Mouse (Mus musculus) kidney, embryonic 15.5 days (tissue): ENCODE data around the gene Ramp3. TPM values are rescaled to one million over a fixed set of nuclear protein-coding genes. Genes with fewer than 3 reads are reported as not detected.

Experiments
- ATAC-seq: fragments of 200-750 bp; cut with Nextera tagmentation; replicated peaks from 2 replicates; pipeline ENCODE4 v1.8.0; 2017; ENCODE audit warnings: moderate TSS enrichment; ENCODE audit not compliant: low FRiP score
- H3K27ac ChIP-seq: fragments of 300-500 bp; sonication (generic); 2 replicates; pipeline ENCODE4 v1.5.1; 2015; ENCODE audit warnings: mild to moderate bottlenecking, inconsistent platforms
- H3K27me3 ChIP-seq: fragments of 300-500 bp; sonication (generic); 2 replicates; pipeline ENCODE4 v1.6.1; 2015; ENCODE audit warnings: inconsistent platforms
- H3K36me3 ChIP-seq: fragments of 300-500 bp; sonication (generic); 2 replicates; pipeline ENCODE4 v1.6.1; 2015; ENCODE audit warnings: inconsistent platforms
- H3K4me1 ChIP-seq: fragments of 300-500 bp; sonication (generic); 2 replicates; pipeline ENCODE4 v1.6.1; 2015; ENCODE audit warnings: inconsistent platforms
- H3K4me2 ChIP-seq: fragments of 300-500 bp; sonication (generic); 2 replicates; pipeline ENCODE4 v1.6.1; 2015; ENCODE audit warnings: moderate library complexity, mild to moderate bottlenecking, inconsistent platforms
- H3K4me3 ChIP-seq: fragments of 300-500 bp; sonication (generic); replicated peaks from 2 replicates; pipeline ENCODE4 v1.5.1; 2015; ENCODE audit warnings: mild to moderate bottlenecking, inconsistent platforms
- H3K9ac ChIP-seq: fragments of 300-500 bp; sonication (generic); 2 replicates; pipeline ENCODE4 v1.6.1; 2015; ENCODE audit warnings: mild to moderate bottlenecking, inconsistent platforms
- H3K9me3 ChIP-seq: fragments of 300-500 bp; sonication (generic); replicated peaks from 2 replicates; pipeline ENCODE4 v1.6.1; 2016; ENCODE audit warnings: inconsistent platforms
- WGBS: fragments of 180-500 bp; shearing (Covaris S2); methylation state at CpG from one replicate; pipeline ENCODE4 v1.1.7; 2015; ENCODE audit warnings: mixed read lengths; 5-methylcytosine and 5-hydroxymethylcytosine counted together
- polyA plus RNA-seq: library from polyadenylated mRNA; unstranded; fragments of >200 nt; fragmentation: Nextera tagmentation; extraction: Ambion mirVana; gene quantifications from 2 replicates; pipeline ENCODE4 v1.2.1, GENCODE M21; 2015

The Ramp3 gene
- 10.8 and 11.7 TPM in 2 replicates for polyA plus RNA-seq

GRCm38 (mm10) chr11:6658271-6658670, at the start of gene Ramp3:
TSS of gene Ramp3 (plus strand) at chr11:6658521.
- Histone ChIP-seq H3K9me3 (no peaks in the 10 kb centered on the region), H3K27ac (no peak within 1 kb of the TSS), H3K4me2 (peak within 1 kb of the TSS; percentile 81), H3K4me3 (peak within 1 kb of the TSS; percentile 48), H3K36me3 (no peaks in the 10 kb centered on the region), H3K9ac (peak within 1 kb of the TSS; percentile 21), H3K4me1 (peaks cover 21% of the 10 kb centered on the region), H3K27me3 (peaks cover 14% of the 10 kb centered on the region; the same call in 1 of the 2 replicates)
- peak; percentile 77 for ATAC-seq
- 0% methylated on average over 18 of the region's 18 CpGs for WGBS

DNA sequence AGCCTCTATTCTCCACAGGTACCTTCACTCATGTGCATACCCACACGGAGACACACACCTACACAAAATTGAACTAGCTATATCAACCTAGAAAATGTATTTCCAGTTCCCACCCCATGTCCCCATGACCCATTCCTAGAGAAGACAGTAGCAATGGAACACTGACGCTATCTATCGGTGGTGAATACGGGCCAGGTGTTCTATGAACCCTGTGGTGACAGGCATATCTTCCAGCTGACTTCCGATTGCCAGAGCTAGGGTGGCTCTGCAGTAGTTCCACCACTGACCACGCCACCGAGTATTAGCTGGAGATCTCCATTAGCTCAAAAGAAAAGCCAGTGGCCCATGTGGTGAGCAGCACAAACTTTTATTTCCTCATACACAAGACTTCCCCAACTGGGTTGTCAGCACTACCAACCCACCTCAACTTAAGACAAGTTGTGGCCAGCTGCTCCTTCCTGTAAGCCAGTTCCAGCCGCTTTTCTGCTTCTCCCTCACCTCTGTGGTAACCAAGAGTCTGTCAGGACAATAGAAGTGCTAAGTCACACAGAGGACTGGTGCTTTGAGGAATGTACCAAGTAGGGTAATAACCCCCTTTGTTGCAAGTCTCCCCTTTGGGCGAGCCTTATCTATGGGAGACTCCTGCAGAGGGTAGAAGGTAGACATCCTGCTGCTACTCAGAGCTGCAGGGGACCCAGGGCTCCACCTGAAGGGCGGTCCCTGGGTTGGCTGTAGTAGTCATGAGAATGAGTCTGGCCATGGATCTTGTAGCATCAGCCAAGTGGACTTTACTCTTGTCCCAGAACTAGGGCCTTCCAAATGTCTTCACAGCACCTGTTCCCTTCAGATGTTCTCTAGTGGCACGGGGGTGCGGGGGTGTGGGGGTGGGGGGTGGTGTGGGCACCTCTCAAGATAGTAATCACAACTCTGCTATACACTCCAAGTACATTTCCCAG, 42.8 kb upstream of the Ramp3 start:
- no peak overlapping the region for H3K9ac ChIP-seq
- no peak for ATAC-seq
- WGBS = 91% methylated on average over 12 of the region's 12 CpGs
- H3K4me2 ChIP-seq = no peak overlapping the region
- no peaks in the 10 kb centered on the region for H3K4me1 ChIP-seq
- H3K27ac ChIP-seq = no peak overlapping the region
- no peaks in the 10 kb centered on the region for H3K9me3 ChIP-seq
- H3K27me3 ChIP-seq = no peaks in the 10 kb centered on the region
- peaks cover 100% of the 10 kb centered on the region for H3K36me3 ChIP-seq
- no peak overlapping the region for H3K4me3 ChIP-seq

DNA sequence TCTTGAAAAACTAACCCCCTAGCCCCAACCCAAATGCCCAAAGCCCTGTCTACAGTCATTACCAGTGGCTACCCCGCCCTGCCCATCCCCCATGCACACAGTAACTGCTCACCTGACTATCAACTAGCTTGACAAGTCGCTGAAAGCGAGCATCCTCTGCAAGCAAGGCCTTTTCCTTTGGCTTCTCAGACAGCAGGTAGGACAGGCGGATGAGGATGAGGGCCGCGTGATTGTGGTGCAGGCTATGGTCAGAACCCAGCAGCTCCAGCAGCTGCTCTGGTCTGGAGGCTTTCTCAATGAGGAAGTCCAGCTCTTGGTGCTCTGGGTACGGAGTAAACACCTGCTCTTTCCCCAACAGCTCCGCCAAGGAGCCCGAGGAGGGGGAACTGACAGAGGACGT, 34.6 kb upstream of the Ramp3 start:
- H3K9ac ChIP-seq = no peak overlapping the region
- WGBS = 92% methylated on average over 10 of the region's 10 CpGs
- ATAC-seq = no peak
- H3K9me3 ChIP-seq = no peaks in the 10 kb centered on the region
- peaks cover 30% of the 10 kb centered on the region for H3K4me1 ChIP-seq
- H3K27ac ChIP-seq = no peak overlapping the region
- no peak overlapping the region for H3K4me3 ChIP-seq
- no peaks in the 10 kb centered on the region for H3K27me3 ChIP-seq
- peaks cover 60% of the 10 kb centered on the region for H3K36me3 ChIP-seq
- H3K4me2 ChIP-seq = peak overlapping the region; percentile 80

DNA sequence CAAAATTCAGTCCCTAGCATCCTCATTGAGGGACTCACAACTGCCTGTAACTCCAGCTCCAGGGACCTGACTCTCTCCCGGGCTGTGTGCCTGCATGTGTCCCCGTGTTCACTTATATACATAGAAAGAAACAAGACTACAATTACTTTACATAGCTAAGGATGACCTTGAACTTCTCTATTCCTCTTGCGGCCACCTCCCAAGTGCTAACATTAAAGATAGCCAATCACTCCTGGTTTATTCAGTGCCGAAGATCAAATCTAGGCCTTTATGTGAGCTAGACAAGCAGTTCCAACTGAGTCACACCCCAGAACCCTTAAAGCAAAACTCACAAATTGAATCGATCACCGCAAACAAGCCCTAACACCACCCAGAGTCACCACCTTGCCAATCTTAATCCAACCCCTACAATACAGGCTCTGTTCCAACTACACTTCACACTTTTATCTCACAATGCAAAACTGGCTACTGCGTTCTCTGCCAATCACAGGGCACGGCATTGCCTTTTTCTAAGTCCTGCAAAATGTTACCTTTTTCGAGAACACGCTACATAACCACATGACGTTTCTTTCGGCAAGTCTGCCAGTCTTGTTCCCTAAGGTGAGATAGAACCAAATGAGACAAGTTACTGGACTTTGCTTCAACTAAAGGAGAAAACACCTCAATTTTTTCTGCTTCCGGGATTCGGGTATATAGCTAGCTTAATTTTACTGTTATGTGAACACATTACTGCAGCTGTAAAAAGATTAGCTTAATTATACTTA, 33.5 kb upstream of the Ramp3 start:
- no peak for ATAC-seq
- Histone ChIP-seq H3K27ac (no peak overlapping the region), H3K9me3 (no peaks in the 10 kb centered on the region), H3K9ac (peak overlapping the region; percentile 65), H3K4me3 (peak overlapping the region; percentile 82), H3K27me3 (no peaks in the 10 kb centered on the region), H3K36me3 (peaks cover 49% of the 10 kb centered on the region), H3K4me1 (peaks cover 30% of the 10 kb centered on the region), H3K4me2 (peak overlapping the region; percentile 80)
- 70% methylated on average over 14 of the region's 14 CpGs for WGBS

- peak; percentile 96 for ATAC-seq
- Histone ChIP-seq H3K4me2 (peak within 1 kb of the TSS; percentile 80), H3K4me3 (peak within 1 kb of the TSS; percentile 82), H3K36me3 (peaks cover 40% of the 10 kb centered on the region), H3K27ac (peak within 1 kb of the TSS; percentile 91), H3K4me1 (peaks cover 30% of the 10 kb centered on the region), H3K27me3 (no peaks in the 10 kb centered on the region), H3K9me3 (no peaks in the 10 kb centered on the region), H3K9ac (peak within 1 kb of the TSS; percentile 65)
- WGBS = under 1% methylated on average over 66 of the region's 66 CpGs
Measured at GRCm38 (mm10) chr11:6625478-6626387, 32.6 kb upstream of the Ramp3 start, which contains the start of gene Tbrg4. TSS of gene Tbrg4 (minus strand) at chr11:6626067.

GRCm38 (mm10) chr11:6626388-6626772, 31.9 kb upstream of the Ramp3 start:
- no peaks in the 10 kb centered on the region for H3K27me3 ChIP-seq
- H3K4me2 ChIP-seq = peak overlapping the region; percentile 80
- H3K4me1 ChIP-seq = peaks cover 30% of the 10 kb centered on the region
- H3K36me3 ChIP-seq = peaks cover 33% of the 10 kb centered on the region
- 12% methylated on average over 16 of the region's 16 CpGs for WGBS
- peak overlapping the region; percentile 65 for H3K9ac ChIP-seq
- peak overlapping the region; percentile 91 for H3K27ac ChIP-seq
- peak; percentile 26 for ATAC-seq
- H3K4me3 ChIP-seq = peak overlapping the region; percentile 82
- no peaks in the 10 kb centered on the region for H3K9me3 ChIP-seq

DNA sequence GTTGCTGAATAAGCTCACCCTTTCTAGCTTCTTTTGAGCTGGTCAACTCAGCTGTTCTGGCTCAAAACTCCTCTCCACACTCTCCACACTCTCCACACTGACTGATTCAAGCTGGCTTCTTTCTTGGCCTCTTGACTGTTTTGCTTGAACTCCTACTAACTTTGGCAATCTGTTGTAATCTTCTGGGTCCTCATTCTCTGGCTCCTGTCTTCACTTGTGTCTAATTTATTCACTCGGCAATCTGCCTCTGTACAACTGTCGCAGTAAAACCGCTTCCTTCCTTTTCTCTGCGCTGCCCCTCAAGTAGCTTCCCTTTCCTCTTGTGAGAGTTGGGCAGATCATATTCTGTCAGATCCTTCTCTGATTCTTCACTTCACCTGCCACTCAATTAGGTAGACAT, 30.6 kb upstream of the Ramp3 start:
- peaks cover 30% of the 10 kb centered on the region for H3K4me1 ChIP-seq
- 0 out of 2 replicates have a peak, but pooled peaks cover 3% of the 10 kb centered on the region for H3K9me3 ChIP-seq
- WGBS = 69% methylated on average over 4 of the region's 4 CpGs
- peaks cover 20% of the 10 kb centered on the region for H3K36me3 ChIP-seq
- no peak for ATAC-seq
- H3K27me3 ChIP-seq = no peaks in the 10 kb centered on the region
- no peak overlapping the region for H3K9ac ChIP-seq
- H3K27ac ChIP-seq = no peak overlapping the region
- no peak overlapping the region for H3K4me3 ChIP-seq
- no peak overlapping the region for H3K4me2 ChIP-seq

- Histone ChIP-seq H3K4me2 (no peak overlapping the region), H3K27ac (no peak overlapping the region), H3K4me3 (no peak overlapping the region), H3K9me3 (0 out of 2 replicates have a peak, but pooled peaks cover 3% of the 10 kb centered on the region), H3K4me1 (peaks cover 24% of the 10 kb centered on the region), H3K9ac (no peak overlapping the region), H3K27me3 (no peaks in the 10 kb centered on the region), H3K36me3 (peaks cover 11% of the 10 kb centered on the region)
- no peak for ATAC-seq
- WGBS = 15% methylated on average over 4 of the region's 4 CpGs
Measured at GRCm38 (mm10) chr11:6628568-6628967, 29.8 kb upstream of the Ramp3 start.

- no peak overlapping the region for H3K4me2 ChIP-seq
- H3K27ac ChIP-seq = no peak overlapping the region
- H3K4me1 ChIP-seq = peaks cover 13% of the 10 kb centered on the region
- H3K36me3 ChIP-seq = peaks cover under 1% of the 10 kb centered on the region; the same call in 1 of the 2 replicates
- no peak overlapping the region for H3K4me3 ChIP-seq
- H3K9me3 ChIP-seq = 0 out of 2 replicates have a peak, but pooled peaks cover 3% of the 10 kb centered on the region
- H3K27me3 ChIP-seq = no peaks in the 10 kb centered on the region
- H3K9ac ChIP-seq = no peak overlapping the region
- ATAC-seq = no peak
Measured at GRCm38 (mm10) chr11:6629655-6630054, 28.7 kb upstream of the Ramp3 start.

DNA sequence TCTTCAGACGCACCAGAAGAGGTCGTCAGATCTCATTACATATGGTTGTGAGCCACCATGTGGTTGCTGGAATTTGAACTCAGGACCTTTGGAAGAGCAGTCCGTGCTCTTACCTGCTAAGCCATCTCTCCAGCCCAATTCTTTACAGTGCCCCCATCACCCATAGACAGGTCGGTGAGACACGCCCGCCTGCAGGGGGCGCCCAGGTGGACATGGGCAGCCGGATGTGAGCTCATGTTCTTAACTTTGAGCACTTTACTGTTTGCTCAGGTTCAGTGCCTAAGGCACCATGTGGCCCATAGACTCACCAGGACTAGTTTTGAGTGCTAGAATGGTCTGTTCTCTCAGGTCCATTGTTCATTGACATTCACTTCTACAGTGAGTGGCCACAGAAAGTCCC, 22.2 kb upstream of the Ramp3 start:
- no peak overlapping the region for H3K4me2 ChIP-seq
- H3K36me3 ChIP-seq = no peaks in the 10 kb centered on the region
- 0 out of 2 replicates have a peak, but pooled peaks cover 3% of the 10 kb centered on the region for H3K9me3 ChIP-seq
- H3K27me3 ChIP-seq = no peaks in the 10 kb centered on the region
- no peak overlapping the region for H3K9ac ChIP-seq
- 75% methylated on average over 8 of the region's 8 CpGs for WGBS
- no peaks in the 10 kb centered on the region for H3K4me1 ChIP-seq
- no peak overlapping the region for H3K4me3 ChIP-seq
- H3K27ac ChIP-seq = no peak overlapping the region
- no peak for ATAC-seq

DNA sequence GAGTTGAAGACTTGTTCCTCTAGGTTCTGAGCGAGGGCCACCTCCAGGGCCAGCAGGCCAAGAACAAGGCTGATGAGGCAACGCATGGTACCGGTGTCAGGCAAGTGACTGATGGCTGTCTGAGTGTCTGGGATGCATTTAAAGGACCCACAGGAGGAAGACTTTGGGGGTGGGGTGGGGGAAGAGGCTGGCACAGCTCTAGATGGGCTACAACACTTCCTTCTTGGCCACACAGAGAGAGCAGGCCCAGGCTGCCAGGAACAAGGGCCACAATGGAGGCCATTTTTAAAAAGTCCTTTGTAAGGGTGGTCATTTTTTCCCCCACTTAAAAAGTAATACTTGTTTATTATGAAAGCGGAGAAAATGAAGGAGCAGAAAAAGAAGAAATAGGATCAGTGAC, 19.8 kb upstream of the Ramp3 start, which contains the start of gene Wap:
TSS of gene Wap (minus strand) at position 101 of the 400 bp plus-strand sequence.
- no peak for ATAC-seq
- 90% methylated on average over 4 of the region's 4 CpGs for WGBS
- Histone ChIP-seq H3K4me3 (no peak within 1 kb of the TSS), H3K4me2 (no peak within 1 kb of the TSS), H3K9me3 (no peaks in the 10 kb centered on the region), H3K9ac (no peak within 1 kb of the TSS), H3K27me3 (no peaks in the 10 kb centered on the region), H3K4me1 (no peaks in the 10 kb centered on the region), H3K27ac (no peak within 1 kb of the TSS), H3K36me3 (no peaks in the 10 kb centered on the region)
